Mouse (Mus musculus) CH12.LX (cell line): ENCODE measurements at regions not wholly inside any gene's neighbourhood (a gene's known extent, or its start where the extent isn't known, plus 50 kb on each side); places are given as distances from the start of the nearest gene placed in this dataset.

ENCODE experiments used
- BHLHE40 ChIP-seq: IDR thresholded peaks from 2 replicates; pipeline ENCODE4 v1.6.1; 2011; ENCODE audit warnings: mild to moderate bottlenecking, low read depth, low read length, improper control_type of control experiment
- CTCF ChIP-seq, 2 experiments: IDR thresholded peaks in 1 of 2; conservative IDR thresholded peaks in 1 of 2; 2 replicates each; pipeline ENCODE4 v1.5.1; 2011 to 2012; ENCODE audit warnings: low read depth in 2 of 2, low read length in 2 of 2, improper control_type of control experiment in 1 of 2, inconsistent platforms in 1 of 2, mild to moderate bottlenecking in 1 of 2, moderate library complexity in 1 of 2
- HCFC1 ChIP-seq: IDR thresholded peaks from 2 replicates; pipeline ENCODE4 v1.6.1; 2012; ENCODE audit warnings: low read depth, mild to moderate bottlenecking, inconsistent platforms, low read length, improper control_type of control experiment
- MAX ChIP-seq: IDR thresholded peaks from 2 replicates; pipeline ENCODE4 v1.6.1; 2011; ENCODE audit warnings: low read length, improper control_type of control experiment
- POLR2A ChIP-seq: IDR thresholded peaks from 2 replicates; pipeline ENCODE4 v1.6.1; 2011; ENCODE audit warnings: low read depth, mild to moderate bottlenecking, improper control_type of control experiment, low read length
- SMC3 ChIP-seq: IDR thresholded peaks from 2 replicates; pipeline ENCODE4 v1.6.1; 2011; ENCODE audit warnings: low read depth, low read length, improper control_type of control experiment
- TBP ChIP-seq: conservative IDR thresholded peaks from 2 replicates; pipeline ENCODE4 v1.6.1; 2011; ENCODE audit warnings: low read depth, low read length, improper control_type of control experiment
- TCF12 ChIP-seq: IDR thresholded peaks from 2 replicates; pipeline ENCODE4 v1.6.1; 2014; ENCODE audit warnings: low read depth, mild to moderate bottlenecking, inconsistent platforms, low read length, improper control_type of control experiment
- USF1 ChIP-seq: IDR thresholded peaks from 2 replicates; pipeline ENCODE4 v1.6.1; 2014; ENCODE audit warnings: low read depth, mild to moderate bottlenecking, inconsistent platforms, low read length, improper control_type of control experiment
- USF2 ChIP-seq: conservative IDR thresholded peaks from 2 replicates; pipeline ENCODE4 v1.6.1; 2011; ENCODE audit warnings: low read depth, low read length, improper control_type of control experiment
- ZC3H11A ChIP-seq: IDR thresholded peaks from 2 replicates; pipeline ENCODE4 v1.6.1; 2012; ENCODE audit warnings: low read depth, mild to moderate bottlenecking, inconsistent platforms, low read length, improper control_type of control experiment
- ZKSCAN1 ChIP-seq: IDR thresholded peaks from 2 replicates; pipeline ENCODE4 v1.6.1; 2012; ENCODE audit warnings: low read depth, inconsistent platforms, low read length, improper control_type of control experiment, borderline replicate concordance
- ZNF384 ChIP-seq: IDR thresholded peaks from 2 replicates; pipeline ENCODE4 v1.6.1; 2012; ENCODE audit warnings: low read depth, low read length, improper control_type of control experiment, inconsistent platforms

DNA sequence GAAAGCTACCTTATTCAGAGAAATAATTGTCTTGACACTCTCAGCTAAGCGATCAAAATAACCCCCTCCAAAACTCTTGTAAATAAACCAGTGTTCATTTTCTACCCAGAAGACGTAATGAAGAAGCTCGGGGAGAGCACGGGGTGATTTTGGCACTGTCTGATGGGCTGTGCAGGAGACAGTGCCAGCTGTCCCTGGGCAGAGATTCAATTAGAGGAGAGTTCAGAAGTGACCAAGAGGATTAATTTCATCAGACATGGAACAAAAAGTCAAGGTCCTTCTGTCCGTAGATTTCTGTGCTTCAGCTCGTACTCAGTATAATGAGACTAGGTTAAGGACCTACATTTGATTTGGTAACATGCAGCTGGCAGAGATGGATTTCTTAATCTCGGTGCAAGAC lies 341.2 kb upstream of the Trib2 start:
- TF ChIP-seq CTCF (conservative IDR thresholded peaks at IDR 0.05 in 1 of 2, IDR thresholded peaks at IDR 0.05 in 1 of 2; ENCODE audit: low read depth in 2 of 2, low read length in 2 of 2) (no peak), POLR2A (no peak), ZKSCAN1 (no peak), BHLHE40 (no peak), HCFC1 (no peak), TCF12 (no peak), TBP (no peak), ZNF384 (no peak), SMC3 (no peak), MAX (no peak), USF2 (no peak), ZC3H11A (no peak), USF1 (no peak)
